Mouse (Mus musculus): ENCODE data around the gene Disc1.

Gene Disc1

GRCm38 (mm10) chr8:125255006-125255685, 201.2 kb downstream of the Disc1 start:
- in situ Hi-C loops (cut with MboI, MseI): no loop called here

GRCm38 (mm10) chr8:125257660-125258059, 203.7 kb downstream of the Disc1 start:
- in situ Hi-C loops (cut with MboI, MseI): no loop called here

DNA sequence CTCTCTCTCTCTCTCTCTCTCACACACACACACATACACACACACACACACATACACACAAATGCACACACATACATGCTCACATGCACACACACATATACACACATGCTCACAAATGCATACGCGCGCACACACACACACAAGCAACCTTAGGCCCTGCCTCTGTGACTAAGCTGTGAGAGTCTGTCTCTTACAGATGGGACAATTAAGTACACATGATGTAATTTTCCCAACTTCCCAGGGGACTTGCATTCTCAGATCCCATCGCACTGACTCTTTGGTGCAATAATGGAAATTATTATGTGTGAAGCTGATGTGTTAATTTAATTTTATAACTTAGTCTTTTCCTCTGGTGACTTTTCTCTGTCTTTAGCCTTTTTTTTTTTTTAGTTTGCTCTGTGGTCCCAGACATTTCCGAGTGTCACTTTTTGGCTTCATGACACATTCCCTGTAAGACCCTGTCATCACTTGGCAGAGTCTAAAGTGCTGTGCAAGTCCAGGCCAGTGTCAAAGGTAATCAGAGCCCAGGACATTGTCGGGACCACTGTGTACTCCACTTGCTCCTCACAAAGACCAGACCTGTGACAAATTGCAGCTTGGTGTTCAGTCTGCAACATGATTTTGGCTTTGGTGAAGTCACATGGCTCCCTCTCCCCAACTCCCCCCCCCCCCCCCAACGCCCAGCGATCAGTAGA, 205.0 kb downstream of the Disc1 start:
- in situ Hi-C loops (cut with MboI, MseI): no loop called here

DNA sequence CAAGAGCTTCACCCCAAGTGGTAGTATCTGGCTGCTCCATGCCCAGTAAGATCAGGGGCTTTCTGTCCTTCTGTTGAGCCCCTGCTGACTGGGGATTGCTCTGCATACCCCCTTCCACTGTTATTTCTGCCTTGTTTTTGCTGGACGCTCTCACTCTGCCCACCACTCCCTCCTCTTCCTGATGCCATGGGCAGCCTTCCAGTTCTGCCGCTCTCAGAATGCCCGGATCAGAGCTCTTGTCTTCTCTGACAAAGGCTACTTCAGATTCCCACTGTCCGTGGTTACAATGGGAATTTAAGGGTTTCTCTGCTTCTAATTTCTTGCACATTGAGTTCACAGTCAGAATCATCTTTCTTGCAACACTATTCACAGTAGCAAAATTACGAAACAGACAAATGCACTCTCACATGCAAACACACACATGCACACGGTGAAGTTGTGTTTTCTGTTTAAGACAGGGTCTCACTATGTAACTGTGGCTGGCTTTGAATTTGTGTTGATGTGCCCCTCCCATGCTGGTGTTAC, 214.2 kb downstream of the Disc1 start:
- in situ Hi-C loops (cut with MboI, MseI): no loop called here

DNA sequence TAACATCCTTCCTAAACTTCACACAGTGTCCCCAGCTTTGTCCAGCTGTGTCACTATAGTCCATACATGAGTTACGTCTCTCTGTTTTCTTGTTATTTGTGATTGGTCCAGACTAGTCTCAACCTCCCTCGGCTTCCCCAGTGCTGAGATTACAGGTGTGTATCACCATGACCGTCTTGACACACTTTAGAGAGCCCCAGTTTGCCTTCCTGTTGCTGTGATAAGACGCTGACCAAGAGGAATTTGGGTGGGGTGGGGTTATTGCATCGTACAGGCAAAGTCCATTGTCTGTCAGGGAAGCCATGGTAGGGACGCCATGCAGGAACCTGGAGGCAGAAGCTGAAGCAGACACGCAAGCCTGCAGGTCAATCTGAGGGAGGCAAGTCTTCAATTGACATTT, 216.3 kb downstream of the Disc1 start:
- in situ Hi-C loops (cut with MboI, MseI): no loop called here

DNA sequence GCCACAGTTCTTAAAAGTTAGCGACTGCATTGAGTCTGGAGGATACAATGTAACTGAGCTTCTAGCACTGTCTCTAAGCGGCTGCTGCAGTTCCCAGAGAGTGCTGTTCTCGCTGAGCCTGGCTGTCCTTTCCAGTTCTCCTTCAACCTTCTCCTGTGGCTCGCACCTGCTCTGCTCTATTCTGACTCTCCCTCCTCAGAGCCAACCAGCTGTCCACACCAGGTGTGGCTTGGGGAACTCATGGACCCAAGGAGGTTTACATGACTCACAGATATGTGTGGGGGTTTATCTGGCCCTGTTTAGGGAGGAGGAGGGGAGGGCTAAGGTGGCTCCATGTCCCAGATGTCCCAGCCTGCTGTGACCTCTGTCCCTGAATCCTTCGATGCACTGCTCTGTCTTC, 217.4 kb downstream of the Disc1 start:
- in situ Hi-C loops (cut with MboI, MseI): no loop called here

- in situ Hi-C loops (cut with MboI, MseI): no loop called here
These were observed 218.3 kb downstream of the Disc1 start for GRCm38 (mm10) chr8:125272089-125272866.

DNA sequence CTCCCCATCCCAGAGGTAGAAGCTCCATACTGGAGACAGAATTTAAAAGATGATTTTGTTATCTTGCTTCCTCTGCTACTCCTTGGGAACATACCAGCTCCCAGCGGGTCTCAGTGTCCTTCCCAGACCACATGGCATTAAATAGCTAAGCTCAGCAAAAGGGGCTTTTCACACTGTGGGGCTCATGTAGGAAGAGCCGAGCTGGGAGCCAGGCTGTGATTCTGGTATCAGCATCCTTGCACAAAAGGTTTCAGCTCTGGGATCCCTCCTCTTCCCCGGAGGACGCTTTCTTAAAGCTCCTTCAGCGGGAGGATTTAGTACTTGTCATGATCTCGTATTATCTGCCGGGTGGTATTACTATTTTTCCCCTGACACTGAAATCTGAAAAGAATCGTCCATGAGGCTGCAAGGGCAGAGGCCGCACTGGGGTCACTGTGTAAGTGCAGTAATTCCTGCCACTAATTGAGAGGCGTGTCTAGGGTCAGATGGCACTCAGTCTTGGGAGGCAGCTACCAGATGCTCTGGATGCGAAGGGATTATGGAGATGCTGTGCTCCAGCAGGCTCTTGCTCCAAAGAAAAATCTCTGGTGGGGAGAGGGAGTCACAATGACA, 223.2 kb downstream of the Disc1 start:
- in situ Hi-C loops (cut with MboI, MseI): no loop called here

DNA sequence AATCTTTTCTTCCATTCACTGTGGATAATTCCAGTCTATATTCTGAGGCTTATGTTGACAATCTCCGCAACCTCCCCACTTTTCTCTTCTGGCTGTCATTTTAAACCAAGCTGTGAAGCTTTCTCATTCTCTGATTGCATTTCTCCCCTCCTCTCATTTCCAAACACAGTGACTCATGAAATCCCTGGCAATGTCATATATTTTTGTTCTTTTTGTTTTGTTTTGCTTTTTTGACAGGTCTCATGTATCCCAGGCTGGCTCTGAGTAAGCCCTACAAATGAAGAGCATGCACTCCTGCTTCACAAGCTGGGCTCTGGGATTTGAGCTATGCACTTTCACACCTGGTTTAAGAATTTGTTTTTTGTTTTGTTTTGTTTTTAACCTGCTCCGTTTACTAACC, 225.2 kb downstream of the Disc1 start:
- in situ Hi-C loops (cut with MboI, MseI): no loop called here

GRCm38 (mm10) chr8:125279892-125280291, 225.9 kb downstream of the Disc1 start:
- in situ Hi-C loops (cut with MboI, MseI): no loop called here

DNA sequence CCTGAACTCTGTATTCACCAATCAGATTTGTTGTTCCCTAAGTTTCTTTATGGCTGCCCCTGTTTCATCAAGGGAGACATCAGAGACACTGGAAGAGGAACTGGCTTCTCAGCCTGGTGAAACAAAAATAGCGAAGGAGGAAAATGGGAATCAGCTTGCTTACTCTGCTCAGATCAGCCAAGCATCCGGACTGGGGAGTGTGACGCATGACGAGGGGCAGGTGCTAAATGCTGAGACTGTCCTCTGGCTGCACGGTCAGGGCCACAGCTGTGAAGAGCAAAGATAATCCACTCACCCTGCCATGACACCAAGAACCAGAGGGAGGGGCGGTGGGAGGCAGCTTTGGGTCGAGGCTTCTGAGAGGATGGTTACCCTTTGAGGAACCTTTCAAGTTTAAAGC, 228.5 kb downstream of the Disc1 start:
- in situ Hi-C loops (cut with MboI, MseI): no loop called here

DNA sequence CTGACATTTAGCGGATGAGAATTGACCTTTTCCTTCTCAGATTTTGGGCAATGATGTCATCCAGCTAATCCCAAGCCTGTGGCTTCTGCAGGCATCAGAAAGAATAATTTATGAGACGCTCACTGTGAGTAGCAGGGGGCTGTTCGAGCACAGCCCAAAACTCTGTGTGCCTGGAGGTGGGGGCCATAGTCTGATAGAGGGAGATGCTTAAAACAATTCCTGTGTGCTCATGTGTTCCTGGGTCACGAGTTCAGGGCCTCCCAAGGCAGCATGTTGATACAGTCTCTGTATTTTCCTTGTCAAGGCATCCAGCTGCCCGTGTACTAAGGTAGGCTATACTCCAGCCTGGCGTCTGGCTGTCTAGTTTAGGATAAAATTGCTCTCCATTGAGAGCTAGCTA, 229.5 kb downstream of the Disc1 start:
- in situ Hi-C loops (cut with MboI, MseI): no loop called here

- in situ Hi-C loops (cut with MboI, MseI): no loop called here
These were observed 230.9 kb downstream of the Disc1 start for GRCm38 (mm10) chr8:125284875-125285274.

DNA sequence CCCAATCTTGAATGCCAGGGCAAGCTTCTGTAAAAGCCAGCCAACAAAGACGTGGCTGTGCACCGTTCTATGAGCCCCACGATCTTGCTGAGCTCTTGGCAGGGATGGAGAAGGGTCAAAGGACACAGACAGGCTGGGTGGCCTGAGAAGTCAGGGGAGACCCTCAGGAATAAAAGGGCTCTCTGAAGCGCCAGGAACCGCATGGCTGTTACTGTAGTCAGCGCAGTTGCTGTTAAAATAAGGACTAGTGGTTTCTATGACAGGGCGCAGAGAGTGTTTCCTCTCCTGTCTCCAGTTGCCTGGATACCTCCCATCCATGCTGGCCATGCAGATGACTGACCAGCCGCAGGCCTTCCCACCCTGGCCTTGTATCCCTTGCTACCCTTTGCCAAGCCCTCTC, 231.4 kb downstream of the Disc1 start:
- in situ Hi-C loops (cut with MboI, MseI): no loop called here

DNA sequence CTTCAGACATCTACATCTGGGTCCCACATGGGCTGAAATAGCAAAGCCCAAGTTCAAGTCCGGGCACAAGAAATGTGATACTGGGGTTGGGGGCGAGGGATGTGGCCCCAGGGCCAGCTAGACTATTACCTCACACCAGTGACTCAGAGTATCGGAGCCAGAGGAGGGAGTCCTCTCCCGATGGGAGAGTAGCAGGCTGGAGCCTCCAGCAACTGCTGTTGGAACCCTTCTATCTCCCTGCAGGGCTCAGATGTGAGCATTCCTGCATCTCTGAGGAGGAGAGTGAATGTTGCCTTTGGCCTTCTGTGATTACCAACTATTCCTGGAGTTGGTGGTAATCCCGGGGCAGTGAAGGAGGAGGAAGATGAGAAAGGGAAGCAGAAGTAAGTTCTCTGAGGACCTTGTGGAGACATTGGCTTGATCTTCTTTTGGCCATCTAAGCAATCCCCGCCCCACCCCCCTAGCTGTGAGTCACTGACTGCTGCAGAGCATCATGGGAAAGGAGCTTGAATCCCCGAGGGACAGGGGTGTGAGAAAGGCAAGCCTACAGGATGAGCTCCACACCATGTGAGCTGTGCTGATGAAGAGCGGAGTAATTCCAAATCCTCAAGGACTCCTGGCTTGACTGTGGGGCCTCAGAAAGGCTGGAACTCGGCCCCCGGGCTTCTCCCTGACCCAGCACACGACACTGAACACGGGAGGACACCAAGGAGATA, 232.1 kb downstream of the Disc1 start:
- in situ Hi-C loops (cut with MboI, MseI): no loop called here

DNA sequence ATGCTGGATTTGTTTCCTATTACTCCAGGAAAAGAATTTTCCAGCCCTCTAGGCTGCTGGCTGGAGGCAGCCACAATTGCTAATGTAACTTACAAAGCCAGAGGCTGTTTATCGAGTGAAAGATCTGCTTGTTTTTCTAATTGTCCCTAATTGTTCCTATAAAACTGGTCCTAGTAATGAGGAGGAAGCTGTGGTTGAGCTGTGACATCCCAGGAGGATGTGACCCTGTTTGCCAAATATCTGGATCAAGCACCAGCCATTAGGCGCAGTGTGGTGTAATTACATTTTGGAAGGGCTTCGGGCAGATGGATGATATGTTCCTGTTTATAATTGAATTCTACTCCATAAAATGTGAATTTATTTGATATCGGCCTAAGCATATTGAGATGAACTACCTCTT, 233.3 kb downstream of the Disc1 start:
- in situ Hi-C loops (cut with MboI, MseI): no loop called here

- in situ Hi-C loops (cut with MboI, MseI): no loop called here
These were observed 233.9 kb downstream of the Disc1 start for GRCm38 (mm10) chr8:125287841-125288341.

DNA sequence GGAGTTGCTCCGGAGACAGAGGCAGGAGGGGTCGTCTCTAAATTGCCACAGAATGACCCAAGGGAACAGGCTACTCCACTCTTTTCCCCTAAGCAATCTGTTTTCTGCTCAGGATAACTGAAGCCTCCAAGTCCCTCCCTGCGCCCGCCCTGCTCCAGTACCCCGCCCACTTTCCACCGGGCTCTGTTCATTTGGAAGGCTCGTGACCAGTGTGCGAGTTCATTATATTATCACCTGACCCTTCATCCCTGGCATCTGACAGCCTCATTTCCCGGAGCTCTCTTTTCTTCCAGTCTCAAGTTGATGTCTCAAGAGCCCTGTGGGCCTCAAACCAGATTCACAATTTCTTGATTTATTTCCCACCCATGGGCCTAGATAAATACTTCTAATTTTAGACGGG, 237.5 kb downstream of the Disc1 start:
- in situ Hi-C loops (cut with MboI, MseI): no loop called here

DNA sequence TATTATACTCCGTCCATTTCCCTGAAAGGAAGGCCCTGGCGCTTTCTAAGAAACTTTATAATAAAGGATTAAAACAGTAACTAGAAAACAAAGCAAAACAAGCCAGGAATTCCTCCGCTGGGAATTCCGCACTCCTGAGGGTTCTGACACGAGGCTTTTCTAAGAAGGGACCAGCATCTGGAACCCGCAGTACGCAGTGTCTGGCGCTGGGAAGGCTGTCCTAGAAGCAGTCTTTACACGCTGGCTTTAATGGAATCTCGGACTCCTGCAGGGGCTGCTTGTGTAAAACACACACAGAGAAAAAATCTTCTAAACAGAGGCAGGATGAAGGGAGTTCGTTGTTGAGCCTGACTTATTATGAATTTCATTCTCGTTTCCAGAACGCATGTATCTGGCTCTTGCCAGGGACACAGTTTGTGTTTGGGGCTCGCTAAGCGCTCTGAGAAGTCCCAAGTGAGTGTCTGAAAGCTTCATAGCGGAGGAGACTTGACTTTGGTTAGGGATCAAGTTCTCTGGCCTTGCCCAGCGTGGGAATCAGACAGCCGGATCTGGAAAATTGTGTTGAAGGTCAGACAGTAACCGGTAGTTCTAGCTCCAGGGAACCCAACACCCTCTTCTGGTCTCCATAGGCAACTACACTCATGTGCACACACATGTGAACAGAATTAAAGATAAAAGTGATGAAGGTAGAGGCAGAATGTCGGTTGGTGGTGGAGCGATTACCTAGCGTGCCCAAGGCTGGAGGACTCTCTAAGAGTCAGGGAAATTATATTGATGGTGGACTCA, 238.1 kb downstream of the Disc1 start:
- in situ Hi-C loops (cut with MboI, MseI): no loop called here

- in situ Hi-C loops (cut with MboI, MseI): no loop called here
These were observed 239.1 kb downstream of the Disc1 start for GRCm38 (mm10) chr8:125292933-125293591.

Data from T-helper 2 cell (primary cell).